Mouse (Mus musculus) kidney, embryonic 15.5 days (tissue): Measurements from ENCODE around the gene Bet1l. TPM values are rescaled to one million over a fixed set of nuclear protein-coding genes. Genes with fewer than 3 reads are reported as not detected.
A peak's percentile ranks its signal among the peaks of the same experiment; 100 is the strongest.

Experiments
- ATAC-seq: fragments of 200-750 bp; cut with Nextera tagmentation; replicated peaks from 2 replicates; pipeline ENCODE4 v1.8.0; 2017; ENCODE audit warnings: moderate TSS enrichment; ENCODE audit not compliant: low FRiP score
- H3K27ac ChIP-seq: fragments of 300-500 bp; sonication (generic); 2 replicates; pipeline ENCODE4 v1.5.1; 2015; ENCODE audit warnings: mild to moderate bottlenecking, inconsistent platforms
- H3K27me3 ChIP-seq: fragments of 300-500 bp; sonication (generic); 2 replicates; pipeline ENCODE4 v1.6.1; 2015; ENCODE audit warnings: inconsistent platforms
- H3K36me3 ChIP-seq: fragments of 300-500 bp; sonication (generic); 2 replicates; pipeline ENCODE4 v1.6.1; 2015; ENCODE audit warnings: inconsistent platforms
- H3K4me1 ChIP-seq: fragments of 300-500 bp; sonication (generic); 2 replicates; pipeline ENCODE4 v1.6.1; 2015; ENCODE audit warnings: inconsistent platforms
- H3K4me2 ChIP-seq: fragments of 300-500 bp; sonication (generic); 2 replicates; pipeline ENCODE4 v1.6.1; 2015; ENCODE audit warnings: moderate library complexity, mild to moderate bottlenecking, inconsistent platforms
- H3K4me3 ChIP-seq: fragments of 300-500 bp; sonication (generic); replicated peaks from 2 replicates; pipeline ENCODE4 v1.5.1; 2015; ENCODE audit warnings: mild to moderate bottlenecking, inconsistent platforms
- H3K9ac ChIP-seq: fragments of 300-500 bp; sonication (generic); 2 replicates; pipeline ENCODE4 v1.6.1; 2015; ENCODE audit warnings: mild to moderate bottlenecking, inconsistent platforms
- H3K9me3 ChIP-seq: fragments of 300-500 bp; sonication (generic); replicated peaks from 2 replicates; pipeline ENCODE4 v1.6.1; 2016; ENCODE audit warnings: inconsistent platforms
- WGBS: fragments of 180-500 bp; shearing (Covaris S2); methylation state at CpG from one replicate; pipeline ENCODE4 v1.1.7; 2015; ENCODE audit warnings: mixed read lengths; 5-methylcytosine and 5-hydroxymethylcytosine counted together
- polyA plus RNA-seq: library from polyadenylated mRNA; unstranded; fragments of >200 nt; fragmentation: Nextera tagmentation; extraction: Ambion mirVana; gene quantifications from 2 replicates; pipeline ENCODE4 v1.2.1, GENCODE M21; 2015

Gene Bet1l
- polyA plus RNA-seq, 1 experiment from 2014 or later, result 35.9 TPM

DNA sequence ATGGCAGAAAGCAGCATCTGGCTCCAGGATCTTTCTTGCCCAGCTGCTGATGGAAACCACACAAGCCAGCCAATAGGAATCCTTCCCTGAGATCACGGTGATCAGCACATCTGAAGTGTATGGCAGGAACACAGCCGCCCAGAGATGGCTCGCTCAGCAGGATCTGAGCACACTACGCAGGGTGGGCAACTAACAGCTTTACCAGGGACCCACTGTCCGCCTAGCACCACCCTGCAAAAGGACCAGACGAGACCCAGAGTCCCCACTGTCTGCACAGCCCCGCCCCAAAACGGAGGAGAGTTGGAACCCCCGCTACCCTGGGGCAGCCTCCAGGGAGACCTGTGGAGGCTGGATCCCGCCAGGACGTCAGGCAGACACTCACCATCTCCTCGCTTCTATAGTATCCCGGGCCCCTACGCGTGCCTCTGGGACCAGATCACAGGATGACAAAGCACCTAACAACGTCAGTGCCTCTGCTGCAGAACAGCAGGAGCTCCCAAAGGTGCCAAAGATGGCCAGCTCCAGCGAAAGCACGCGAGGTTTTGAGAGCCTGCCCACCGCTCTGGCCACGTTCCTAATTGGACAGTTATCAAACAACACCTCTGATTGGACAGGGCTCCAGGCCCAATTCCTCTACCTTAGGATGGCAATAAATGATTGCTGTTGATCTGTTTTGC is 35.6 kb downstream of the Bet1l start, which contains the start of gene Zfp941:
Gene Zfp941, minus strand, starts transcription at position 526 of the 677 bp plus-strand sequence.
- Histone ChIP-seq H3K4me2 (peak within 1 kb of the TSS; percentile 90), H3K9ac (peak within 1 kb of the TSS; percentile 42), H3K4me1 (peaks cover 10% of the 10 kb centered on the region), H3K27ac (no peak within 1 kb of the TSS), H3K27me3 (peaks cover 5% of the 10 kb centered on the region; the same call in 1 of the 2 replicates), H3K36me3 (no peaks in the 10 kb centered on the region), H3K9me3 (no peaks in the 10 kb centered on the region), H3K4me3 (peak within 1 kb of the TSS; percentile 56)
- 2% methylated on average over 21 of the region's 21 CpGs for WGBS
- ATAC-seq, result peak; percentile 85

DNA sequence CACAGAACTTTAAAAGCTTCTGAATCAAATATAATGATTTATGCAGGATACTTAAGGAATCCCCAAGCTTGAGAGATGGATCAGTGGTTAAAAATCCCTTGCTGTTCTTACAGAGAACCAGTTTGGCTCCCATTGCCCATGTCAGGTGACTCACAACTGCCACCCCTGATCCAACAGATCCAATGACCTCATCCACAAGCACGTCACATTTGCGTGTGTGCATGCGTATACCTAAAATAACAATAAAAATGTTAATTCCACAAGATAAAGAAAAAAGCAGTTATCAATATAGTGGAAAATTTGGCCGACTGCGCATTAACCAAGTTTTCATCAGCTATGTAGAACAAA is 36.1 kb downstream of the Bet1l start:
- no peak overlapping the region for H3K27ac ChIP-seq
- H3K27me3 ChIP-seq, result no peaks in the 10 kb centered on the region
- ATAC-seq, result 0 out of 2 replicates have a peak, but pooled peaks have one; percentile 22
- WGBS, result 54% methylated on average over 5 of the region's 5 CpGs
- H3K9me3 ChIP-seq, result no peaks in the 10 kb centered on the region
- peak overlapping the region; percentile 90 for H3K4me2 ChIP-seq
- H3K36me3 ChIP-seq, result no peaks in the 10 kb centered on the region
- peak overlapping the region; percentile 56 for H3K4me3 ChIP-seq
- H3K9ac ChIP-seq, result peak overlapping the region; percentile 42; the same call in 1 of the 2 replicates
- H3K4me1 ChIP-seq, result peaks cover 10% of the 10 kb centered on the region

DNA sequence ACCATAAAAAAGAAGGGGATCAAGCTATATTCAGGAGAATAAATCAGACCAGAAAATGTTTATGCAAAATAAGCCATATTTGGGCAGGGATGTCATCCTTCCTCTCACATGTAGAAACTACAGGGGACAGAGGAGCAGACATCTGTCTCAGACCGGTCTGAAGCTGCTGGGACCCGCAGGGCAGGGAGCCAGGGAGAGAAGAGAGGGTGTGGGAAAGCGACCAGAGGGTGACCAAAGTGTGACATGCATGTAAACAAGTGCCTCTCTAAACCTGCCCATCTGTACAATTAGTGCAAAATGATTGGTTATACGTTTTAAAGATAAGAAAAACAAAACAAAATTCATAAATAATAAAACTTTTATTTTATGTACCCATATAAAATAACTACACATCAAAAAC is 37.2 kb downstream of the Bet1l start:
- Histone ChIP-seq H3K4me3 (no peak overlapping the region), H3K4me2 (no peak overlapping the region), H3K9me3 (no peaks in the 10 kb centered on the region), H3K9ac (no peak overlapping the region), H3K27me3 (no peaks in the 10 kb centered on the region), H3K27ac (no peak overlapping the region), H3K4me1 (peaks cover 10% of the 10 kb centered on the region), H3K36me3 (no peaks in the 10 kb centered on the region)
- no peak for ATAC-seq
- 63% methylated on average over 4 of the region's 4 CpGs for WGBS

DNA sequence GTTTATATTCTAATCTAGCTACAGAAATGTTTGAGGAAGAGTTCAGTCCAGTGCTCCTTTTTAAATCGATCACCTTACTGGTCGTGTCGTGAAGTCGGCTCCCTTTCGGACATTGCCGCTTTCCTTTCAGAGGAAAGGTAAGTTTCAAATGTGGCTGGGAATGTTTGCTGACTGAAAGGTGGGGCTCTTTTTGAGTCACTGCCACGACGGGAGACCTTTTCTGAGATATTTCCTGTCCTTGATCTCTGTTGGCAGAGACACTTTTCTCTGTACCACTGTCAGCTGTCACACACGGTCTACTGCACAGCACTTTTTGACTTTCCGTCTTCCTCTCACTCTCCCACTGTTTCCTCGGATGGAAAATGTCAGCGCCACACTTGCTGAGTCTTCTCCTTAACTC is 44.5 kb downstream of the Bet1l start:
- no peak overlapping the region for H3K4me2 ChIP-seq
- H3K9ac ChIP-seq, result no peak overlapping the region
- H3K4me1 ChIP-seq, result no peaks in the 10 kb centered on the region
- no peaks in the 10 kb centered on the region for H3K27me3 ChIP-seq
- no peak overlapping the region for H3K4me3 ChIP-seq
- no peak for ATAC-seq
- 87% methylated on average over 12 of the region's 12 CpGs for WGBS
- H3K27ac ChIP-seq, result no peak overlapping the region
- peaks cover 17% of the 10 kb centered on the region for H3K36me3 ChIP-seq
- H3K9me3 ChIP-seq, result no peaks in the 10 kb centered on the region

DNA sequence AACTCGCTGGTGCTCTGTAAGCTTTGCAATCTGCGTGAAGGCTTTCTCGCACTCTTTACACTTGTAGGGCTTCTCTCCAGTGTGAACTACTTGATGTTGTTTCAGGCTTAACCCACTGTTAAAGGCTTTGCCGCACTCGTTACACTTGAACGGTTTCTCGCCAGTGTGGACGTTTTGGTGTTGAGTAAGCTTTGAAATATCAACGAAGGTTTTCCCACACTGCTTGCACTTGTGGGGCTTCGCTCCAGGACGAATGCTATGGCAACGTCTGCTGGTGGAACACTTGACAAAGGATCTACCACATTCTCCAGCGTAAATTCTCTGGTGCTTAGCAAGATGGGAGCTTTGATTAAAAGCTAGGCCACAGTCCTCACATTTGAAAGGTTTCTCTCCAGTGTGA is 45.7 kb downstream of the Bet1l start:
- ATAC-seq, result no peak
- Histone ChIP-seq H3K36me3 (peaks cover 17% of the 10 kb centered on the region), H3K4me1 (no peaks in the 10 kb centered on the region), H3K4me2 (no peak overlapping the region), H3K27me3 (no peaks in the 10 kb centered on the region), H3K4me3 (no peak overlapping the region), H3K9me3 (no peaks in the 10 kb centered on the region), H3K27ac (no peak overlapping the region), H3K9ac (no peak overlapping the region)
- WGBS, result 83% methylated on average over 13 of the region's 13 CpGs

DNA sequence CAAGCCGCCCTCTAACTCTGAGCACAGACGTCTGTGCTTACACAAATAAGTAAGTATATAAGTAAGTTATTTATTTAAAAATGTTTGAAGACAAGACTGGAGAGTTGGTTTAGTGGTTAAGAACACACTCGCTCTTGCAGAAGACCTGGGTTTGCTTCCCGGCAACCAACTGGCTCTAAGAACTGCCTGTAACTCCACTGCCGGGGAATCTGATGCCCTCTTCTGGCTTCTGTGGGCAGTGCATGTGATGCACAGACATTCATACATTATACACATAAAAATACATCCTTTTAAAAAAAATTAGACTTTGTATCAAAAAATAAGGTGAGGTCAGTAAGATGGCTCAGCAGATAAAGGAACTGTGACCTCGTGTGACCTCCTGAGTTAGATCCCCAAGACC is 46.9 kb downstream of the Bet1l start:
- Histone ChIP-seq H3K4me1 (no peaks in the 10 kb centered on the region), H3K9me3 (no peaks in the 10 kb centered on the region), H3K27ac (no peak overlapping the region), H3K4me2 (no peak overlapping the region), H3K36me3 (peaks cover 17% of the 10 kb centered on the region), H3K4me3 (no peak overlapping the region), H3K9ac (no peak overlapping the region), H3K27me3 (no peaks in the 10 kb centered on the region)
- 93% methylated on average over 6 of the region's 6 CpGs for WGBS
- ATAC-seq, result no peak

DNA sequence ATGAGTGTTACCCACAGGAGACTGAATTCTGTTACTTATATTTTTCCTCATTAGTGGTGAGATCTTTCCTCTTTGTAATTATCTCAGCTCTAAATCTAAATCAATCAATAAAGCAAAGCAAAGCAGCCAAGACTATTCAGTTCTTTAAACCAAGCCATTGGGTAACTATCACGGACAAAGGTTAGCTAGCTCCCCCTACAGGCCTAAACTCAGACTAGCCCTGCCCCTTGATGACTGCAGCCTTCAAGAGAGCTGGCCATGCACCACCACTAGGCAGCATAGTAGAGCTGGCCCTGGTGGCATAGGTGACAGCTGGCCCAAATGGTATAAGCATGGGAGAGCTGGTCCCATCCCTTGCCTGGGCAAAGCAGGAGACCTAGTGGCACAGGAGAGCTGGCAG is 51.7 kb downstream of the Bet1l start:
- ATAC-seq, result no peak
- Histone ChIP-seq H3K4me3 (no peak overlapping the region), H3K36me3 (peaks cover 3% of the 10 kb centered on the region; the same call in 1 of the 2 replicates), H3K9me3 (no peaks in the 10 kb centered on the region), H3K27me3 (no peaks in the 10 kb centered on the region), H3K9ac (no peak overlapping the region), H3K27ac (no peak overlapping the region), H3K4me1 (peaks cover 5% of the 10 kb centered on the region; the same call in 1 of the 2 replicates), H3K4me2 (no peak overlapping the region)
- WGBS, result 16% methylated on average over 1 of the region's 1 CpGs

Other genes with a start within 250 kb of the Bet1l start
- gene Olfr61, start 228.6 kb downstream of the Bet1l start, polyA plus RNA-seq, result not detected in 2 replicates
- not detected in 2 replicates for gene Olfr53, start 211.1 kb downstream of the Bet1l start, polyA plus RNA-seq
- gene Olfr539, start 197.6 kb downstream of the Bet1l start, polyA plus RNA-seq, result not detected in 2 replicates
- gene Olfr45, start 175.6 kb downstream of the Bet1l start, polyA plus RNA-seq, result not detected in 2 replicates
- gene Olfr541, start 160.3 kb downstream of the Bet1l start, polyA plus RNA-seq, result not detected in 2 replicates
- 0.42 and 0.49 TPM in 2 replicates for gene Cyp2e1, start 93.8 kb downstream of the Bet1l start, polyA plus RNA-seq
- 0.10 and 0.22 TPM in 2 replicates for gene Syce1, start 69.7 kb downstream of the Bet1l start, polyA plus RNA-seq
- gene Zfp941, start 35.4 kb downstream of the Bet1l start, polyA plus RNA-seq, result 1.7 and 1.8 TPM in 2 replicates
- gene Urah, start 22.6 kb downstream of the Bet1l start, polyA plus RNA-seq, result 0.62 and 0.82 TPM in 2 replicates
- not detected in 2 replicates for gene Scgb1c1, start 12.0 kb downstream of the Bet1l start, polyA plus RNA-seq
- gene Odf3, start 9.8 kb downstream of the Bet1l start, polyA plus RNA-seq, result 0.12 TPM in 1 of 2 replicates, not detected in the other
- not detected in 2 replicates for gene Gm45785, start 1.2 kb downstream of the Bet1l start, polyA plus RNA-seq
- gene Ric8a, start 620 bp downstream of the Bet1l start, polyA plus RNA-seq, result 54.8 and 59.7 TPM in 2 replicates
- gene Psmd13, start 24.4 kb upstream of the Bet1l start, polyA plus RNA-seq, result 241 and 246 TPM in 2 replicates
- gene Sirt3, start 24.7 kb upstream of the Bet1l start, polyA plus RNA-seq, result 32.5 and 36.3 TPM in 2 replicates
- 3.9 and 4.8 TPM in 2 replicates for gene Cox8b, start 42.9 kb upstream of the Bet1l start, polyA plus RNA-seq
- gene Nlrp6, start 63.3 kb upstream of the Bet1l start, polyA plus RNA-seq, result 1.1 and 1.2 TPM in 2 replicates
- gene Pgghg, start 83.8 kb upstream of the Bet1l start, polyA plus RNA-seq, result 19.5 and 23.5 TPM in 2 replicates
- 4.3 and 21.7 TPM in 2 replicates for gene Ifitm5, start 92.7 kb upstream of the Bet1l start, polyA plus RNA-seq
- gene Gm45717, start 98.4 kb upstream of the Bet1l start, polyA plus RNA-seq, result 0.39 TPM in 1 of 2 replicates, not detected in the other
- gene Ifitm2, start 98.4 kb upstream of the Bet1l start, polyA plus RNA-seq, result 897 and 954 TPM in 2 replicates
- gene Ifitm1, start 109.6 kb upstream of the Bet1l start, polyA plus RNA-seq, result 55.2 and 59.7 TPM in 2 replicates
- 187 and 205 TPM in 2 replicates for gene Ifitm3, start 153.2 kb upstream of the Bet1l start, polyA plus RNA-seq
- gene Ifitm6, start 160.3 kb upstream of the Bet1l start, polyA plus RNA-seq, result 1.3 and 2.2 TPM in 2 replicates
- not detected in 2 replicates for gene Gm17387, start 171.6 kb upstream of the Bet1l start, polyA plus RNA-seq
- 12.4 and 15.4 TPM in 2 replicates for gene B4galnt4, start 203.5 kb upstream of the Bet1l start, polyA plus RNA-seq
- 7.8 and 7.9 TPM in 2 replicates for gene Pkp3, start 220.6 kb upstream of the Bet1l start, polyA plus RNA-seq
- 20.8 and 24.7 TPM in 2 replicates for gene Sigirr, start 243.0 kb upstream of the Bet1l start, polyA plus RNA-seq